Mouse (Mus musculus) cerebellum, adult 11-12 months (tissue): ENCODE measurements around the gene Trip4.
A peak's percentile ranks its signal among the peaks of the same experiment; 100 is the strongest.

Experiments used
- DNase-seq: peaks from one replicate; pipeline ENCODE4 v3.0.0; 2022

Gene Trip4

DNA sequence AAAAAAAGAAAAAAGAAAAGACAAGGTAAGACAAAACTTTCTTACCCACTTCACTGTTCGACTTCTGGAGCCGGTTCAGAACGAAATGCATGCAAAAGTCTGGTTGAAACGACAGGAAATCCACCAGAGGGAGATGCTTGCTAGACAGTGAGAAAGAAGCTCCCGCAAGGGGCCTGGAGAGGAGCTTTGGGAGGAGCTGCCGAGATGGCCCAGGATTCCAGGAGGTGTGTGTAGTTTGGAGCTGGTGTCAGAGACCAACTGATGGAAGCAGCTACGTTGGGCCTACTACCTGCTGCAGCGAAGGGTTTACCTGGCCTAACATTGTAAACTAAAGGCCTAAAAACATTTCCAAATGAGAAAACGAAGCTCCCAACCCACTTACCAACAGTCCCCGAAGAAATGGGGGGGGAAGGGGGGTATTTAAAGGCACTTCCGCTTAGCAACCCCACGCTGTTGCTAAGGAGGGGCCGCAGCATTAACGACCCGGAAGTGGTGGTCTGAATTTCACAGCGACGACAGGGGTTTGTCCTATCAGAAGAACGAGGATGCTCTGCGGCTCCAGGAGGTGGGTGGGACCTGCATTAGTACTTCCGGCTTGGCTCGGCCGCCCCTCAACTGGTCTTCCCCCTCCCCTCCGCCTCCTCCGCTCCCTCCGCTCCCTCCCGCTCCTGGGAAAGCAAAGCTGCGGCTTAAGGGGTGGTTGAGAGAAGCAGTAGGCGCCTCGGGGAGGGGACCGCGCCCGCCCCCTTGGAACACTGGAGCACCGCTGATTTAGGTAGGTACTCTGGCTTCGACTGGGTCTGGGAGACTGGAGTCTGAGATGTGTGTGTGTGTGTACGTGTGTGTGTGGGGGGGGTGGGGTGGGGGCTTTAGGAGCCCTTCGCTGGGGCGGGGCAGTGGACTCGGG, at the start of gene Trip4, which contains the start of gene Csnk1g1:
Gene Trip4 (minus strand): TSS at position 401 of the 907 bp plus-strand sequence.
Gene Csnk1g1 (plus strand): TSS at position 531 of the 907 bp plus-strand sequence.
- DNase-seq: peak; percentile 98

DNA sequence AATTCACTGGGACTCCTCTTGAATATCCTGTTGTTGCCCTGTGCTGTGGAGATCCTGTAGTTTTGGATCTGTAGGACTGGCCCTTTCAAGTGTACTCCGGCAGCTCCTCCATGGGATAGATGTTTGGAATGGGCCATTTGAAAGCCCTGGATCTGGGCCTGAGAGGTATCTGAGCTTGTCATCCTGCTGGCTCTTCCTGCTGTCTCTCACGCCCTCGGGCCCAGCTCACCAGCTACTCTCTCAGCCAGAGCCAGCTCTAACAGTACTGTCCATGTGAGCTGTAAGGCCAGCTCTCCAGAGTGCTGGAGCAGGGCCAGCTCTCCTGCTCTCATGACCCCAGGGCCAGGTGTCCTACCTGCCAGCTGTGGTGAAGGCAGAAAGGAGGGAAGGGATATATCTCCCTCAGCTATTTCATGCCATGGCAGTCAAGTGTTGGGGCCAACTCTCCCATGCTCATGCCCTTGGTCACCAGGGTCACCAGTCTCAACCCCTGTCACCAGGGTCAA, 42.5 kb upstream of the Trip4 start:
- DNase-seq: peak; percentile 22

GRCm38 (mm10) chr9:65937566-65937965, 29.0 kb upstream of the Trip4 start:
- no peak for DNase-seq

- DNase-seq: no peak
These were observed 21.2 kb upstream of the Trip4 start for GRCm38 (mm10) chr9:65929826-65930225.

GRCm38 (mm10) chr9:65928456-65928855, 19.9 kb upstream of the Trip4 start:
- no peak for DNase-seq

DNA sequence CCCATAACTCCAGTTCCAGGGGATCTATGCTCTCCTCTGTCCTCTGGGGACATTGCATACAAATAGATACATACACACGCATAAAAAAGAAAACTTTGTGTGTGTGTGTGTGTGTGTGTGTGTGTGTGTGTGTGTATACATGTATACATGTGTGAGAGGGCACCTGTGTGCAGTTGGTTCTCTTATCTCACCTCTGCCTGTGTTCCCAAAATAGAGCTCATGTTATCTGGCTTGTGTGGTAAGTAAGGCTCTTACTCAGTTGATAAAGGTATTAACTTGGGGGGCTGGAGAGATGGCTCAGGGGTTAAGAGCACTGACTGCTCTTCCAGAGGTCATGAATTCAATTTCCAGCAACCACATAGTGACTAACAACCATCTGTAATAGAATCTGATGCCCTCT, 8.4 kb upstream of the Trip4 start:
- no peak for DNase-seq

DNA sequence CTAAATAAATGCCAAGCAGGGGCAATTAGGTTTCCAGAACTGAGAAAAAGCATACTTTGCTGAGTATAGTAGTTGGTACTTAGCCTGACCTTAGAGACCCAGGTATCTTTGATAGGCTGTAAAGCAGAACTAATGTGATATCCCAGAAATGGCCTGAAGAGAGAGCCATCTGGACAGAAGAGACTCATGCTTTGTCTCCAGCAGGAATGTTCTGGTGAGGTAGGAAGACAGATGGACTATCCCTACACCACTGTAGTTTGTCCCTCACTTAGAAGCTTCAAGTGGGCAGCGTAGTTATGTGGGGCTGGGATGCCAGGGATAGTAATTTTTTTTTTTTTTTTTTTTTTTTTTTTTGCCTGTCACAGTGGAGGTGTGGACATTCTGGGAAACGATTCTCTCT, 5.4 kb upstream of the Trip4 start:
- peak; percentile 60 for DNase-seq

- DNase-seq: no peak
These were observed 1.2 kb upstream of the Trip4 start for GRCm38 (mm10) chr9:65909837-65910236.

- DNase-seq: peak; percentile 79
These were observed 757 bp upstream of the Trip4 start for GRCm38 (mm10) chr9:65909301-65909801.

GRCm38 (mm10) chr9:65903419-65903818, 5.2 kb downstream of the Trip4 start:
- DNase-seq: no peak

DNA sequence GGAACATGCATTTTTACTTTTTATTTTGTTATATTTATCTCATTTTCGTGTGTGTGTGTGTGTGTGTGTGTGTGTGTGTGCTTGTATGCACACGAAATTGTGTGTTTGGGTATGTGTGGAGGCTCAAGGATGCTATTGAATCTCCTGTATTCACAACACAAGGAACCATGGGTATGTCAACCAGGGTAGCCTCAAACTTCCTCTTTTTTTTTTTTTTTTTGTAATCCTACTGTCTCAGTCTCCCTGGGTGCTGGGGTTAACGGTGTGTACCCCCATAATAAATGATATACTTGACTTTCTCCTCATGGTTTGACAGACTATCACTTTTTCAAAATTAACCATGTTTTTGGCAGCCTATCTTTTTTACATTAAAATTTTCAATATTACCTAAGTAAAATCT, 5.7 kb downstream of the Trip4 start:
- DNase-seq: no peak

- no peak for DNase-seq
These were observed 11.6 kb downstream of the Trip4 start for GRCm38 (mm10) chr9:65896977-65897376.

GRCm38 (mm10) chr9:65891126-65891525, 17.5 kb downstream of the Trip4 start:
- DNase-seq: no peak

DNA sequence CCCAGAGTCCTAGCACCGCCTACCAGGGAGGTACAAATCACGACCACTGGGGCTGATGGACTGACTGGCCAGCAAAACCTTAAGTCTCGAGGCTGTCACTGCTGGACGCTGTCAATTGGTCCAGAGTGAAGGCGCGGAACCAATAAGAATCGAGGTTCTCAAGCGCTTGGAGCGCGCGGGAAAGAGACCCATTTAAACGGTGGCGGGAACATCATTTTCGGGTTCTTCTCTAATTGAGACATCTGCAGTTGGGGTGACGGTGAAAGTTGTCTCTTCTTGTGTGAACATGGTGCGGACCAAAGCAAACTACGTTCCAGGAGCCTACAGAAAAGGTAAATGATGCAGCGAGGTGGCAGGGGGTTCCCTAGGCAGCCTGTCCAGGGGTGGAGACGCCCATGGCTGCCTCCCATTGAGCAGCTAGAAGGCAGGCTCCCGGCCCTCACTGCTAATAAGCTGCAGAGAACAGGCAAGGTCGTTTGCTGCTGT, 18.4 kb downstream of the Trip4 start, which contains the start of gene Pclaf:
Gene Pclaf (plus strand): TSS at position 95 of the 486 bp plus-strand sequence.
- DNase-seq: no peak

- peak; percentile 85 for DNase-seq
These were observed 23.9 kb downstream of the Trip4 start for GRCm38 (mm10) chr9:65884564-65885315.

DNA sequence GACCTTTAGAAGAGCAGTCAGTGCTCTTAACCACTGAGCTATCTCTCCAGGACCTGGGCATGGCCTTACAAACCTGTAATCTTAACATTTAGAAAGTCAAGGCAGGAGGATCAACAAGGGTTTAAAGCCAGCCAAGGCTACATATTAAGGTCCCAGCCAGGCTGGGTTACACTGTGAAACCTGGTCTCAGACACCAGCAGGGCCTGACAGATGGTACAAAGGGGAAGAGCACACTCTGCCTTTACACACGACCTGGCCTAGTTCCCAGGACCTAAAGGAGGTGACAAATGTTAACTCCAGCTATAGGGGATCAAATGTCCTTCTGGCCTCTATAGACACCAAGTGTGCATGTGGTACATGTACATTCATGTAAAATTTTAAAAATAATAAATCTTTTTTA, 48.9 kb downstream of the Trip4 start:
- peak; percentile 43 for DNase-seq

DNA sequence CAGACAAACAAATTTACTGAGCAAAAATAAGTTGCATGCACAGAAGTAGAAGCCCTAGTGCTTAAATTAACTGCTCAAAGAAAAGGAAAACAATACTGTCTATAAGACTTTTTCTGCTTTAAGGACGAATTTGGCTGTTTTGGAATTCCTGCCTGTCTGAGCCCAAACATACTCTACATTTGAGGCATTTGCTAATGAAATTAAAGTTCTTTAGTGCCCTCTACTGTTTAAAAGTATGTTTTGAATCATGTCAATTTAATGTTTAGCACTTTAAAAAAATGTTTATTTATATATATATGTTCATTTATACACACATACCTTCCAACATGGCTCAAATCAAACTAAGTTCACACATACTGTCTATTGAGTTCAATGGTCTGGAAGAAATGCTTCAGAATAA, 58.4 kb downstream of the Trip4 start:
- DNase-seq: no peak

DNA sequence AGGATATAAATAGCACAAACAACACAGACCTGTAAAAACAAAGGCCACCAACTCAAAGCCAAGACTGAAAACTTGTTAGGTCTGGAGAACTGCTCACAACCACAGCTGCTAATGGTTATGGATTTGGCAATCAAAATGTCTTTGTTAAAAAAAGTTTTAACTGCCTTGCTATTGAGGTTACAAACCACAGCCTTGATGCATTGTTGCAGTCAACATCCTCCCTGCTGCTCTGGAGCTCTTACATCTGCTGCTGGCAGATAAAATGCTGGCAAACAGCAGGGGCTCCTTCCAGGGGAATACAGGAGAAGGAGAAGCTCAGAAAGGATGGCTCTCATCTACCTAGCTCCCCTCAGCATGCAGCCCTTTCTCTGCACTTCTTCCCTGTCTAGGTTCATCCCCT, 60.4 kb downstream of the Trip4 start:
- no peak for DNase-seq

GRCm38 (mm10) chr9:65844421-65845165, 64.0 kb downstream of the Trip4 start:
- no peak for DNase-seq

DNA sequence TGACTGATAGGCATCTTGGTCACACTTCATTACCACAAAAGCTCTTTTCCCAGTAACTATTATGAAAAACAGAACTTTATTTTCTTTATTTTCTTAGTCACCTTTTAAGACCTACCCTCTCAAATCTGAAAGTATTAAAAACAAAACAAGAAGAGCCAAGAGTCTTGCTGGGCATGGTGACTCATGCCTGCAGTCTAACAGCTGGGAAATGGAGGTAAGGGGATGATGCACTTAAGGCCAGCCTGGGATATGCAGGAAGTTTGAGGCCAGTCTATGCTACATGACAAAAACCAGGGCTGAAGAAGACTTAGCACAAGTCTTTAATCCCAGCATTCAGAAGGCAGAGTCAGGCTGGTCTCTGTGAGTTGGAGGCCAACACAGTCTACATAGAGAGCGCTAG, 68.8 kb downstream of the Trip4 start:
- no peak for DNase-seq

DNA sequence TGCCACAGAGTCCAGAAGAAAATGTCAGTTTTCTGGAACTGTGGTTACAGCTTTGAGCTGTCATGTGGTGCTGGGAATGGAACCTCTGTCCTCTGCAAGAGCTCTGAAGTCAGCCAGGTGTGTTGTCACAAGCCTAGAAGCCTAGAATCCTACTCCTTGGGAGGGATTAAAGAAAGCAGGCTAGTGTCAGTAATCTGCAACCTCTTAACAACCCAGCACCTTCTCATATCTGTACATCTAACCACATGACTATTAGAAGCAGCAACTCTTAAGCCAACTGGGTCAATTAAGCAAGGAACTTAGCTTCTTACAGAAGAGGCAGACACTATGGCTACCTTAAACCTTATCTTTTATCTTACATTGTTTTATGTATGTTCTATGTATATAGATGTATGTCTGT, 71.7 kb downstream of the Trip4 start:
- no peak for DNase-seq

GRCm38 (mm10) chr9:65834628-65835354, 73.8 kb downstream of the Trip4 start:
- DNase-seq: no peak
